Mouse (Mus musculus): Measurements from ENCODE around the gene Cnp. TPM values are rescaled to one million over a fixed set of nuclear protein-coding genes. Genes with fewer than 3 reads are reported as not detected.

The Cnp gene
- polyA plus RNA-seq, 1 experiment from 2014 or later: 28.0 TPM

GRCm38 (mm10) chr11:100536466-100536865, 38.2 kb upstream of the Cnp start:
- Histone ChIP-seq H3K4me2 (no peak overlapping the region), H3K36me3 (no peaks in the 10 kb centered on the region), H3K9me3 (no peaks in the 10 kb centered on the region), H3K27me3 (no peaks in the 10 kb centered on the region), H3K9ac (no peak overlapping the region), H3K4me3 (no peak overlapping the region), H3K27ac (no peak overlapping the region), H3K4me1 (no peaks in the 10 kb centered on the region)
- ATAC-seq (ENCODE audit: insufficient number of reproducible peaks, insufficient read depth, low FRiP score, low TSS enrichment, low read depth): no peak

- H3K4me1 ChIP-seq: peaks cover 7% of the 10 kb centered on the region; the same call in 1 of the 2 replicates
- H3K9ac ChIP-seq: no peak overlapping the region
- no peaks in the 10 kb centered on the region for H3K27me3 ChIP-seq
- no peaks in the 10 kb centered on the region for H3K9me3 ChIP-seq
- WGBS: 55% methylated on average over 6 of the region's 6 CpGs
- H3K4me2 ChIP-seq: no peak overlapping the region
- no peaks in the 10 kb centered on the region for H3K36me3 ChIP-seq
- no peak for ATAC-seq (ENCODE audit: insufficient number of reproducible peaks, insufficient read depth, low FRiP score, low TSS enrichment, low read depth)
- no peak overlapping the region for H3K4me3 ChIP-seq
- H3K27ac ChIP-seq: no peak overlapping the region
Measured at GRCm38 (mm10) chr11:100540966-100541365, 33.7 kb upstream of the Cnp start.

- H3K4me1 ChIP-seq: peaks cover 9% of the 10 kb centered on the region; the same call in 1 of the 2 replicates
- 80% methylated on average over 2 of the region's 2 CpGs for WGBS
- H3K27ac ChIP-seq: no peak overlapping the region
- no peak overlapping the region for H3K4me2 ChIP-seq
- H3K9me3 ChIP-seq: no peaks in the 10 kb centered on the region
- H3K9ac ChIP-seq: no peak overlapping the region
- no peak overlapping the region for H3K4me3 ChIP-seq
- ATAC-seq (ENCODE audit: insufficient number of reproducible peaks, insufficient read depth, low FRiP score, low TSS enrichment, low read depth): no peak
- H3K27me3 ChIP-seq: no peaks in the 10 kb centered on the region
- H3K36me3 ChIP-seq: no peaks in the 10 kb centered on the region
Measured at GRCm38 (mm10) chr11:100541577-100541976, 33.1 kb upstream of the Cnp start.

GRCm38 (mm10) chr11:100544832-100545745, 29.6 kb upstream of the Cnp start, which contains the start of gene Ttc25:
Gene Ttc25 (plus strand): TSS chr11:100545607.
- Histone ChIP-seq H3K4me2 (peak within 1 kb of the TSS; percentile 64), H3K4me3 (peak within 1 kb of the TSS; percentile 42), H3K9ac (peak within 1 kb of the TSS; percentile 65), H3K36me3 (no peaks in the 10 kb centered on the region), H3K27ac (peak within 1 kb of the TSS; percentile 9; the same call in 1 of the 2 replicates), H3K4me1 (peaks cover 9% of the 10 kb centered on the region; the same call in 1 of the 2 replicates), H3K27me3 (no peaks in the 10 kb centered on the region), H3K9me3 (no peaks in the 10 kb centered on the region)
- peak; percentile 91 for ATAC-seq (ENCODE audit: insufficient number of reproducible peaks, insufficient read depth, low FRiP score, low TSS enrichment, low read depth)
- 4% methylated on average over 28 of the region's 28 CpGs for WGBS

- Histone ChIP-seq H3K27ac (peak overlapping the region; percentile 9; the same call in 1 of the 2 replicates), H3K4me3 (peak overlapping the region; percentile 42), H3K4me2 (peak overlapping the region; percentile 64), H3K36me3 (no peaks in the 10 kb centered on the region), H3K9me3 (no peaks in the 10 kb centered on the region), H3K27me3 (no peaks in the 10 kb centered on the region), H3K4me1 (peaks cover 9% of the 10 kb centered on the region; the same call in 1 of the 2 replicates), H3K9ac (peak overlapping the region; percentile 65)
- 26% methylated on average over 7 of the region's 7 CpGs for WGBS
- ATAC-seq (ENCODE audit: insufficient number of reproducible peaks, insufficient read depth, low FRiP score, low TSS enrichment, low read depth): no peak
Measured at GRCm38 (mm10) chr11:100545746-100546085, 29.0 kb upstream of the Cnp start.

GRCm38 (mm10) chr11:100546955-100547354, 27.7 kb upstream of the Cnp start:
- Histone ChIP-seq H3K36me3 (no peaks in the 10 kb centered on the region), H3K27me3 (no peaks in the 10 kb centered on the region), H3K27ac (no peak overlapping the region), H3K9me3 (no peaks in the 10 kb centered on the region), H3K4me1 (peaks cover 9% of the 10 kb centered on the region; the same call in 1 of the 2 replicates), H3K4me3 (no peak overlapping the region), H3K4me2 (no peak overlapping the region), H3K9ac (no peak overlapping the region)
- no peak for ATAC-seq (ENCODE audit: insufficient number of reproducible peaks, insufficient read depth, low FRiP score, low TSS enrichment, low read depth)
- WGBS: 85% methylated on average over 6 of the region's 6 CpGs

GRCm38 (mm10) chr11:100548141-100548540, 26.6 kb upstream of the Cnp start:
- Histone ChIP-seq H3K4me2 (no peak overlapping the region), H3K4me1 (peaks cover 9% of the 10 kb centered on the region; the same call in 1 of the 2 replicates), H3K9ac (no peak overlapping the region), H3K27me3 (no peaks in the 10 kb centered on the region), H3K36me3 (no peaks in the 10 kb centered on the region), H3K4me3 (no peak overlapping the region), H3K27ac (no peak overlapping the region), H3K9me3 (no peaks in the 10 kb centered on the region)
- no peak for ATAC-seq (ENCODE audit: insufficient number of reproducible peaks, insufficient read depth, low FRiP score, low TSS enrichment, low read depth)
- 79% methylated on average over 6 of the region's 6 CpGs for WGBS

- 84% methylated on average over 8 of the region's 8 CpGs for WGBS
- no peak overlapping the region for H3K4me3 ChIP-seq
- no peak for ATAC-seq (ENCODE audit: insufficient number of reproducible peaks, insufficient read depth, low FRiP score, low TSS enrichment, low read depth)
- no peak overlapping the region for H3K4me2 ChIP-seq
- H3K9me3 ChIP-seq: no peaks in the 10 kb centered on the region
- H3K36me3 ChIP-seq: no peaks in the 10 kb centered on the region
- peaks cover 9% of the 10 kb centered on the region; the same call in 1 of the 2 replicates for H3K4me1 ChIP-seq
- H3K9ac ChIP-seq: no peak overlapping the region
- H3K27ac ChIP-seq: no peak overlapping the region
- H3K27me3 ChIP-seq: no peaks in the 10 kb centered on the region
Measured at GRCm38 (mm10) chr11:100549466-100549865, 25.2 kb upstream of the Cnp start.

GRCm38 (mm10) chr11:100550101-100550500, 24.6 kb upstream of the Cnp start:
- peaks cover 5% of the 10 kb centered on the region; the same call in 1 of the 2 replicates for H3K4me1 ChIP-seq
- no peak overlapping the region for H3K4me2 ChIP-seq
- ATAC-seq (ENCODE audit: insufficient number of reproducible peaks, insufficient read depth, low FRiP score, low TSS enrichment, low read depth): no peak
- 75% methylated on average over 6 of the region's 6 CpGs for WGBS
- H3K27me3 ChIP-seq: no peaks in the 10 kb centered on the region
- H3K4me3 ChIP-seq: no peak overlapping the region
- H3K9ac ChIP-seq: no peak overlapping the region
- no peak overlapping the region for H3K27ac ChIP-seq
- no peaks in the 10 kb centered on the region for H3K9me3 ChIP-seq
- H3K36me3 ChIP-seq: no peaks in the 10 kb centered on the region

GRCm38 (mm10) chr11:100552842-100553241, 21.9 kb upstream of the Cnp start:
- Histone ChIP-seq H3K9me3 (no peaks in the 10 kb centered on the region), H3K4me2 (no peak overlapping the region)
- 85% methylated on average over 4 of the region's 4 CpGs for WGBS

GRCm38 (mm10) chr11:100555583-100555982, 19.1 kb upstream of the Cnp start:
- no peak for ATAC-seq (ENCODE audit: insufficient number of reproducible peaks, insufficient read depth, low FRiP score, low TSS enrichment, low read depth)
- Histone ChIP-seq H3K9me3 (no peaks in the 10 kb centered on the region), H3K4me1 (no peaks in the 10 kb centered on the region), H3K9ac (0 out of 2 replicates have a peak overlapping the region, but pooled peaks have one; percentile 27), H3K36me3 (no peaks in the 10 kb centered on the region), H3K27ac (no peak overlapping the region), H3K4me3 (no peak overlapping the region), H3K27me3 (no peaks in the 10 kb centered on the region), H3K4me2 (peak overlapping the region; percentile 44)
- WGBS: 17% methylated on average over 11 of the region's 11 CpGs

More at GRCm38 (mm10) chr11:100552842-100553241, 21.9 kb upstream of the Cnp start:
- no peak overlapping the region for H3K9ac ChIP-seq
- H3K27me3 ChIP-seq: no peaks in the 10 kb centered on the region
- no peak overlapping the region for H3K27ac ChIP-seq
- no peaks in the 10 kb centered on the region for H3K36me3 ChIP-seq
- H3K4me3 ChIP-seq: no peak overlapping the region
- ATAC-seq (ENCODE audit: insufficient number of reproducible peaks, insufficient read depth, low FRiP score, low TSS enrichment, low read depth): no peak
- no peaks in the 10 kb centered on the region for H3K4me1 ChIP-seq

- H3K9ac ChIP-seq: no peak overlapping the region
- H3K4me1 ChIP-seq: no peaks in the 10 kb centered on the region
- H3K4me3 ChIP-seq: no peak overlapping the region
- H3K36me3 ChIP-seq: no peaks in the 10 kb centered on the region
- H3K9me3 ChIP-seq: no peaks in the 10 kb centered on the region
- no peak overlapping the region for H3K4me2 ChIP-seq
- H3K27ac ChIP-seq: no peak overlapping the region
- H3K27me3 ChIP-seq: no peaks in the 10 kb centered on the region
- WGBS: 79% methylated on average over 3 of the region's 3 CpGs
- no peak for ATAC-seq (ENCODE audit: insufficient number of reproducible peaks, insufficient read depth, low FRiP score, low TSS enrichment, low read depth)
Measured at GRCm38 (mm10) chr11:100557563-100557962, 17.1 kb upstream of the Cnp start.

All from embryonic facial prominence, embryonic 13.5 days (tissue).